Mouse (Mus musculus): ENCODE results near the gene Usp38.
"Not testable (repeated sequence)": the region's sequence is repeated elsewhere in the genome, so short reads cannot be mapped to it uniquely, and the experiment has no call there.

Gene Usp38

DNA sequence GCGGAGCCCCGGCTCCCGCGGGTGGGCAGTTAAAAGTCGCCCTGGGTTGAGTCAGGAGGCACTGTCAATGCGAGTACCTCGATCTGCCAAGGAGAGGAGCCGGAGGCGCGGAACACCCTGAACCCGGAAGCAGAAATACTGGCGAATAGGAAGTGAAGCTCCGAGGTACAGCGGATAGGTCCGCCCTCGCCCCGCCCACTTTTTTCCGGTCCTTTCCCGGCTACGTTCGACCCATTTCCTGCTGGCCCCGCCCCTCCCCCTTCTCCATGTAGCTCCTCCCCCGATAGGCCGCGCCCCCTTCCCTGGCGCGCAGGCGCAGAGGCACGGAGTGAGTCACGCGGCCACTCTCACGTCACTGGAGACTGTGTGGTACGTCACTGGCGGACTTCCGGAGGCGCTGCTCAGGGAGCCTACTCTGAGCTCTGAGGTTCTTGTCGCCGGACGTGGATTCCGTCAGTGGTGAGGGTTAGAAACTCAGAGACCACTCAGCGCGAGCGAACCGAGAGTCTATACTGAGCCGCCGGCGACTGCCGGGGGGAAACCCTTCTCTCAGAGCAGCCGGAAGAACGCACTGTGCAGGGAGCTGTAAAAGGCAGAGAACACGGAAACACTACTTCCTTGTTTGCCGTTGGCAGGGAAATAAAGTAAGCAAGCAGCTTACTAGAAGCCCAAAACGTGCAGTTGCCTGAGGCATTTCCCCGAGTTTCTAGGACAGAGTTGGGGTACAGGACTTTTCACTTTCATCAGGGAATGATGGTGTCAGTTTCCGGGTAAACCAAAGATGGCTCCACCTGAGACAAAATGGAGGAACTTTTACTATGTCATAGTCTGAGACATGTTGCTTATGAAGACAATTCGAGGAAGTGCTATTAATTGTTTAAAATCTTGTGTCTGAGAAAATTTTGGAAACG, at the start of gene Usp38:
Usp38 (minus strand) TSS at position 140 of the 911 bp plus-strand sequence.
- peak; percentile 100 for DNase-seq

- no peak for DNase-seq
These were observed 47.8 kb upstream of the Usp38 start for GRCm38 (mm10) chr8:81062566-81062965.

DNA sequence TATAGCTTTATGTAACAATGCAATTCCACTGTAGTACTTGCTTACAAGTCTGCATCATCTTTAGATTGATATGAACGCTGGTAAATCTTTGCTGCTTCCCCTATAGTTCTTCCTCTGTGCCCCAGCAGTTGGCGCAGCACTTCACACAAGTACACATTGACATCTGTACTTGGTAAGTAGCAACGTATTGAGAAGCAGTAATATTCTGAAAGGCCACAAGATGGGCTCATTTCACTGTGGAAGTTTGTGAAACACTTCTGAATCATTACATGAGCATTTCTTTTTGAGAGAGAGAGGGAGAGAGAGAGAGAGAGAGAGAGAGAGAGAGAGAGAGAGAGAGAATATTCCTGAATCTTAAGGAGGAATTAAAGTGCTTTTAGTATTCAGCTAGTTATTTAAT, 47.2 kb upstream of the Usp38 start:
- DNase-seq = peak; percentile 5

DNA sequence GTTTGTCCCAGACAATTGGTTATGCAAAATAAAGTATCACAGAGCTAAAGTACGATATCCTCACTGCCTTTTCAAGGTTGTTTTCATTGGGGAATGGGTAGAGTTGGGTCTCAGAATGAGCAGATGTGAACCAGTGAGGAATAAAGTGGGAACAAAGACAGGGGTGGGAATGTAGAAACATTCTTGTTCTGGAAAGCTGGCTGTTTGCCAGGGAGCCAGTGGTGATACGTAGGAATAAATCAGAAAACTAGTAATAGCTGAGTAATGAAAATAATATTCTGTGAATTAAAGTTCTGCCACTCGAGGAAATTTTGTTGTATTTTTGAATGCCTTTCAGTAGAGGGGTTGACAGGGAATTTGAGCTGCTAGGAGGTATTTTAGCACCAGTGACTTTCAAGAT, 29.5 kb upstream of the Usp38 start:
- no peak for DNase-seq

DNA sequence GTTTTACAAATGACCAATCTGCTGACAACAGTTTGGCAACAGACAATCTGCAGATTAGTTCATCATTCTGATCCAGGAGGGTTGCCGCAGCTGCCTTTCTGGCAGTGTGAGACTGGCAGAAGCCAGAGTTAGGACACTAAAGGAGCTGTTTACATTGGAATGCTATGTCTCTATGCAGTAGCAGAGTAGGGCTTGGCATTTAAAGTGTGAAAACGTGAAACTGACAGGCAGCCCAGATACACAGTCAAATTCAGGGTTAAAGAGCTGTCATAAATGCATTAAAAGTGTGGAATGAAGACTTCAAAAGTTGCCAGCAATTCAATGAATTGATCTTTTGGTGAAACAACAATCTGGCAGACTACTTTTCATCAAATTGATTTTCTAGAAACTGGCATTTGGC, 13.3 kb upstream of the Usp38 start:
- DNase-seq = no peak

DNA sequence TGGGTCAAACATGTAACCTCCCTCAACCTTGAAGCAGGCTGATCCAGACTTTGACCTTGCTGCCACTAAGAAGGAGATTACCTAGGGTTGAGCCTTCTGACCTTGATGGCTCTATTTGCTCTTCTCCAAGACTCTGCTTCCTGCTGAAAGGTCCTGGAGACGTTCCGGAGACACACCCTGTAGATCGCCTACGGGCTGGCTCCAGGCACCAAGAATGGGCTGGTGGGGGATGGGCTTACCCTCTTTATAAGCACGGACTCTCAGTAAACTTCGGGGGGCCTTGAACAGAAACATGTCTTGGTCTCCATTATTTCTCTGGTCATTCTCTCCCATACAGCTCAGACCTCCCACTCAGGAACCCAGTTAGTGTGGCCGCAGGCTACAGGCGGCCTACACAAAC, 2.8 kb upstream of the Usp38 start:
- not testable (repeated sequence) for DNase-seq

DNA sequence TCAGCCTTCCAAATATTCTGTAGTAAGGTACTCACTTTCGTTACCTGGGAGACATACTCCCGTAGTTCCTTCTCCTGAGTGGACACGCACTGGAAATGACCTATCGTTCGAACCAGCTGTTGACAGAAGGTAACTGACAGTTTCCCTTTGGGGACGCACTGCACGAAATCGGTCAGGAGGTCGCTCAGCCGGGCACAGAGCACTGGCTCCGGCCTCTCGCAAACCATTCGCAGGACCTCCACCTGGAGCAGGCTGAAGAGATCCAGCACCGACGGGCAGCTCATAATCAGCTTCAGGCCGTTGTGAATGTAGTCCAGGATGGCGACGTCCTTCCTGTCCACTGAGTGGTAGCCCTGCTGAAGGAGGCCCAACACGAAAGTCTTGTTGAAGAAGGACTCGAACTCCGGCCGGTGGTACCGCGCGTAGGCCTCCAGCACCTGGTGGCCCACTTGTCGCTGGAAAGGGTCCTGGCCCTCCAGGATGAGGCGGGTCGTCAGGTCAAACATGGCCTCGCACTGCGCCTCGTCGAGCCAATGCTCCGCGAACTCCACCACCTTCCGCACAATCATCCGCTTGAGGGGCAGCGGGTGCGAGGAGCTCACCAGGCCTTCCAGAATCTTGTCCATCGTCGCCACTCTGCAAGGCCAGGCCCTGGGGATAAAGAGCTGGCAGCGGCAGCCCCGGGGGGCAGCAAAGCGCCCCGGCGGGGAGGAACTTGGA, 757 bp downstream of the Usp38 start:
- peak; percentile 23 for DNase-seq

- no peak for DNase-seq
These were observed 2.0 kb downstream of the Usp38 start for GRCm38 (mm10) chr8:81012699-81013098.

DNA sequence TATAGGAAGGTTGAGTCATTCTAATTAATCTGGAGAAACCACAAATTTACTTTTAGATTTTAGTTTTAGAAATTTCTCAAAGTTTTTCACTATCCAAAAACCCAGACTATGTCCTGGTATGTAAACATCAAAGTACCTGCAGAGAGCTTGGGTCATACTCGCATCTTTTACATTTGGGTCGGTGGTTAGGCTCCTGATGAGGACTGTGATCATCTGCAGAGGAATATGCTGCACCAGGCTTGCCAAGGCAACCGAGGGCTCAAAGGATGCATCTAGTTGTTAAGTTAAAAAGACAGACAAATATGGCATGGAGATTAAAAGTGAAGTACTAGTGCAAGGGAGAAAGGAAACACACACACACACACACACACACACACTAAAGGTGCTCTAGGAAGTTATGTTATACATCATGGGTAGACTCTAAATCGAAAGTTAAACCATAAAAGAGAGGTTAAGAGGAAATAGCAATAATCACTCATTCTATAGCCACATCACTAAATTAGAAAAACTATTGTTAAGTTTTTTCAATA, 2.6 kb downstream of the Usp38 start:
- no peak for DNase-seq

DNA sequence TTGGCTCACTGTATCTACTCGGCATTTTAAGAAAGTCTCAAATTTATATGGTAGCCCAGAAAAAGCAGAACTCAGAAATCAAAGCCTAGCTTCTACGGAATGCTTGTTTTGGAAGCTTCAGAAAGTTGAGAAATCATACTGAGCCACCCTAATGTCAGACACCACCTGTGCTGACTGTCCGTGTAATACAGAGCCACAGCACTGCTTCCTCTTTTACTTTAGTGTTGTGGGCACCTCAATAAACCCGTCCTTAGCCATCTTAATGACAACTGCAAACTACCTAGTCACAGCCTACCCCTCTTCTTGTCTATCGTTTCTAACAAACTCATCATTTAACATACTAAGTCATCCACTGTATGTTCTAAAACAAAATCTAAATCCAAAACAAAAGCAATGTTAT, 4.3 kb downstream of the Usp38 start:
- DNase-seq = no peak

DNA sequence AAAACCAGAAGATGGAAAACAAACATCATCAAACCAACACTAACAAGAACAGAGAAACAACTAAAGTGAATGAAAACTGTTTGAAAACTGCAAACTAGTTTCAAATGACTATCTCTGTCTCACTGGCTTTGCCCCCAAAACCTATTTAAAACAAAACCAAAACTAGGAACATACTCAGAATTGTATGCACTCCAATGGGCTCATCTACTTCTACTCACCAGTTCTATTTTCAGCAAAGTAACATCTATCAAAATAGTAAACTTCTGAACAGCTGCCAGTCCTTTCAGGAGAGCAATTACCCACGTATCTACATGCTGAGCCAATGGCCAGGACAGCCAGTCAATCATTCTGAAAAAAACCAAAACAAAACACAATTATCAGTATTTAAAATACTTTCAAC, 9.6 kb downstream of the Usp38 start:
- DNase-seq = no peak

DNA sequence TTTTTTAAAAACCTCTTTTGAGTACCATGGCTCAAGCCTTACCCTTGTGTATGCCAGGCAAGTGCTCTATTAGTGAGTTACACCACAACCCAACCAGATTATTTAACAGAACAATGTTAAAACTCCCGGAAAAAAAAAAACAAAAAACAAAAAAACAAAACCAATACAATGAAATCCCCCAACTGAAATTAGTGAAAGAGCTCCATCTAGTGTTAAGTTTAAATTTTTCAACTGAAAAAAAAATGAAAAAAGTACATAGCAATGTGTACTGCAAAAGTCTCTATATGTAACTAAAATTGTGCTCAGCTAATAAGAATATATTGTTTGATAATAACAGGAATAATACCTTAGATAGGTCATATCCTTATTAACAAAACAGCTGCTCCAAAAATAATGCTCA, 18.1 kb downstream of the Usp38 start:
- no peak for DNase-seq

DNA sequence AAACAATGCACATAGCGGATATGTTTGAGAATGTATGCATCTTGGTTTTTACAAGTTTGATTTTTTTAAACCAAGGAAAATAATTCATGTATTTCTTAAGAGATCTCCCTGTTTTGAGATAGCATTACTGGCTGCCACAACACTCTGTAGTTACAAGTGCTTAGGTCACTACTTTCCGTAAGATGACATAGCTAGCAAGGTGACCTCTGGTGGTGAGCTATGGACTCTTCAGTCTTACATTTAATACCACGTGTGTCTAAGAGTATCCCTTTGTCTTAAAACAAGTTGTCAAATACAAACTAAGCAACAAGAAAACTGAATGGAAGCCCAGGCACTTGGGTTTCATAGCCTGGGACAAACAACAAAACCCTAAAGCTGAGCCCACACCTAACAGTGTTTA, 22.8 kb downstream of the Usp38 start:
- no peak for DNase-seq

DNA sequence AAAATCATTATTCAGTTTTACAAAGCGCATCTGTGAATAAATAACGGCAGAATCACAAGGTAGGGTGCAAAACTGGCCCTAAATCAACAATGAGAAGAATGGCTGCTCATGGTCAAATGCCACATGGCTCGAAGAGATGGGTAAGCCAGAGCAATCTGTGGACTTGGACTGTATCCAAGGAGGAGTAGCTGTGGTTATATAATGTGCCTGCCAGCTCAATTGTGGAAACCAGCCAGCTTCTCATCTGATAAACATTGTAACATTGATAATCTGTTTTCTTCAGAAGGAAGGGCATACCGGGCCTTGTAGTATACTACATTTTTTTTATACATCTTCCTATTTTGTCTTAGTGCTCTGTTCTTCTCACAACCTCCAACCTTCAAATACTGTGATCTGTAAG, 31.9 kb downstream of the Usp38 start:
- DNase-seq = no peak

DNA sequence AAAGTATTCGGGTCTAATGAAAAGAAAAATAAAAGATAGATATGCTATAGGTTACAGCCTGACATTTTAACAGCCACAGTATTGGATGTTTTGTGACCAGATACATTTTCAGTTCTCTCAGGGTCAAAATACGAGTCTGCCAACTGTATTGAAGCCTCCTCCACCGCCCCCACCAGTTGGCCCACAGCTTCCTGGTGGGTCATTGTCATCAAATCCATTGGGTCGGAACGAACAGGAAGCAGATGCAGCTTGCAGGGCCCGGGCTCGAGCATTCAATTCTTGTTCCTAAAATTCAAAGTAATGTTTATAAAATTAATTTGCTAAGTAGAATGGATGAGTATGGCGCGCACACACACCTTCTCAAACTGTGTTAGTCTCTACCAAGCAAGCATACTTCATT, 33.0 kb downstream of the Usp38 start:
- no peak for DNase-seq

DNA sequence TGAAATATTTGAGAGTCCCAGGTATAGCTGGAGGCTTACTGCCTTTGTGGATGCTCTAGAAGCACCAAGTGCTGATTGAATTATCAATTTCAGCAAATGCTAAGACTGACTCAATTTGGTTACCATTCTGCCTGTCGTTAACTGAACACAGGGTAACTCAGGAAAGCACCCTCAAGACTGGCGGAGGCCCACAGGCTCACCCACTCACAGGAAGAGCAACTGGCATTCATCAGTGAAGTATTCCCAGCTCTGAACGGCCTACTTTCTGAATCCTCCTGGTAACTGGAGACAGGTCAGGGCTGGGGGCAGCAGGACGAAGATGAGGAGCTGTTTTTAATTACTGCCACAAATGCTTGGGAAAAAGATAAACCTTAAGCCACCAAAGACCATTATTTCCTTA, 34.7 kb downstream of the Usp38 start:
- DNase-seq = no peak

DNA sequence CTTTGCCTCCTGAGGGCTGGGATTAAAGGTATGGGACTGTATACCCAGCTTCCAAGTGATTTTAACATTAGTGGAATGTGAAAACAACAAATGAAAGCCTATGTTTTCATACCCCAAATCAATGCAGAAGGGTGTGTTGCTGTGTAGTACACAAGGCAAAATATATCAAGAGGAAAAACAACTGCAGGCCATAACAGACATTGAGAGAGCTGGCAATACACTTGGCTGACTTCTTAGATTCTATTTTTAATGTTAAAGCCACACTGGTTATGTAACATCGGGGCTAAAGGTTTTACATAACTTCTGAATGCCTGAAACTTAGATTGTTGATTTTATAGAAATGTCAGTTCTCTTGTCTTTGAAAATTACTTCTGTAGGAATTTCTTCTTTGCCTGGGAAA, 37.5 kb downstream of the Usp38 start:
- no peak for DNase-seq

DNA sequence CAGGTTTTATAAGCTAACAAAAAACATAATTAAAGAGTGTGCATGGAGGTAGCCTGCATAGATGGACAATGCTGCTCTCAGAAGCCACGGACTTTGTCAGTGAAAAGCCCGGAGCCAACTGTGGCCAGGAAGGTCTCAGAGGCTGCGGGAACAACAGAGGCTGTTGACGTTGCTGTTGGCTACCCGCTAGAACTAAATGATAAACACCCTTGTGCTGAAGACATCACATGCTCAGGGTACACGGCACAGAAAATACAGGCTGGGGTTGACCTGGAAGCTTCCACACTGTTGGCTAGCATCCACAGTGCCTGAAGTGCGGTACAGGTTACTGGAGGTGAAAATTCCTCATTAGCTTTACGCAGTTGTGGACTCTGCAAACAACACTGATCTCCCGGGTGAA, 43.6 kb downstream of the Usp38 start:
- DNase-seq = no peak

GRCm38 (mm10) chr8:80970000-80970685, 44.6 kb downstream of the Usp38 start:
- no peak for DNase-seq

GRCm38 (mm10) chr8:80969423-80969822, 45.3 kb downstream of the Usp38 start:
- no peak for DNase-seq

DNA sequence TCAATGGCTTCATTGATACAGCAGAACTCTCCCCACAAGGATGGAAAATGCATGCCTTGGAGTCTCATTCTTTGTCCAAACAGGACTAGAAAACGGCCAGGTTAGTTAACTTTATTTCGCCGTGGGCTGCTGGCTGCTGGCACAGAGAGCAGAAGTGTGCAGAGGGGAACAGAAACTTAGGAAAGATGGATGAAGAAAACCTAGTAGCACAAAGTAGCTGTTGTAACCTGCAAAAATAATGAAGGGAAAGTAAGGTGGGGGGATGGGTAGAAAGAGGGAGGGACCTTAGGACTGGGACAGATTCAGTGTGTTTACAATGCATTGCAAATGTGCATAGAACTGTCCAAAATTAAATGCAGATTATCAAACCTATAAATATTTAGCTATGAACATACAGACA, 51.6 kb downstream of the Usp38 start:
- DNase-seq = no peak

- no peak for DNase-seq
These were observed 52.1 kb downstream of the Usp38 start for GRCm38 (mm10) chr8:80962592-80962983.

GRCm38 (mm10) chr8:80961937-80962591, 52.7 kb downstream of the Usp38 start:
- DNase-seq = no peak
